Mouse (Mus musculus) limb, embryonic 11.5 days (tissue): ENCODE measurements around the gene Ulk3. TPM values are rescaled to one million over a fixed set of nuclear protein-coding genes. Genes with fewer than 3 reads are reported as not detected.

Experiments
- ATAC-seq: fragments of 200-750 bp; cut with Nextera tagmentation; 2 replicates; pipeline ENCODE4 v1.8.0; 2017; ENCODE audit warnings: low read depth; ENCODE audit not compliant: insufficient number of reproducible peaks, low FRiP score, low TSS enrichment
- DNase-seq: peaks from one replicate; pipeline ENCODE4 v3.0.0-alpha.2; 2015; ENCODE audit warnings: low spot score
- H3K27ac ChIP-seq: fragments of 300-500 bp; sonication (generic); replicated peaks from 2 replicates; pipeline ENCODE4 v1.5.1; 2014; ENCODE audit warnings: low read depth, mild to moderate bottlenecking, low read length
- H3K27me3 ChIP-seq: fragments of 300-500 bp; sonication (generic); 2 replicates; pipeline ENCODE4 v1.6.1; 2014; ENCODE audit warnings: mild to moderate bottlenecking, low read length, mixed read lengths; ENCODE audit not compliant: control insufficient read depth, insufficient read depth
- H3K36me3 ChIP-seq: fragments of 300-500 bp; sonication (generic); 2 replicates; pipeline ENCODE4 v1.6.1; 2014; ENCODE audit warnings: mild to moderate bottlenecking, low read length, moderate library complexity, mixed read lengths; ENCODE audit not compliant: control insufficient read depth, insufficient read depth
- H3K4me1 ChIP-seq: fragments of 300-500 bp; sonication (generic); 2 replicates; pipeline ENCODE4 v1.6.1; 2014; ENCODE audit warnings: low read length, mixed read lengths; ENCODE audit not compliant: control insufficient read depth, insufficient read depth
- H3K4me2 ChIP-seq: fragments of 300-500 bp; sonication (generic); 2 replicates; pipeline ENCODE4 v1.6.1; 2014; ENCODE audit warnings: low read depth, mild to moderate bottlenecking, moderate library complexity; ENCODE audit not compliant: severe bottlenecking
- H3K4me3 ChIP-seq: fragments of 300-500 bp; sonication (generic); 2 replicates; pipeline ENCODE4 v1.5.1; 2014; ENCODE audit warnings: low read depth, low read length
- H3K9ac ChIP-seq: fragments of 300-500 bp; sonication (generic); 2 replicates; pipeline ENCODE4 v1.6.1; 2014; ENCODE audit warnings: mild to moderate bottlenecking, low read length
- H3K9me3 ChIP-seq: fragments of 300-500 bp; sonication (generic); 2 replicates; pipeline ENCODE4 v1.6.1; 2016; ENCODE audit warnings: low read length; ENCODE audit not compliant: control insufficient read depth
- WGBS: fragments of 180-500 bp; shearing (Covaris S2); extraction: QIAGEN DNeasy Blood & Tissue Kit; methylation state at CpG from one replicate; pipeline ENCODE4 v1.1.7; 2014; 5-methylcytosine and 5-hydroxymethylcytosine counted together
- polyA plus RNA-seq: library from polyadenylated mRNA; unstranded; fragments of >200 nt; fragmentation: Nextera tagmentation; extraction: Ambion mirVana; gene quantifications from 2 replicates; pipeline ENCODE4 v1.2.1, GENCODE M21; 2014

Gene Ulk3
- polyA plus RNA-seq, 1 experiment from 2014 or later = 9.8 TPM

DNA sequence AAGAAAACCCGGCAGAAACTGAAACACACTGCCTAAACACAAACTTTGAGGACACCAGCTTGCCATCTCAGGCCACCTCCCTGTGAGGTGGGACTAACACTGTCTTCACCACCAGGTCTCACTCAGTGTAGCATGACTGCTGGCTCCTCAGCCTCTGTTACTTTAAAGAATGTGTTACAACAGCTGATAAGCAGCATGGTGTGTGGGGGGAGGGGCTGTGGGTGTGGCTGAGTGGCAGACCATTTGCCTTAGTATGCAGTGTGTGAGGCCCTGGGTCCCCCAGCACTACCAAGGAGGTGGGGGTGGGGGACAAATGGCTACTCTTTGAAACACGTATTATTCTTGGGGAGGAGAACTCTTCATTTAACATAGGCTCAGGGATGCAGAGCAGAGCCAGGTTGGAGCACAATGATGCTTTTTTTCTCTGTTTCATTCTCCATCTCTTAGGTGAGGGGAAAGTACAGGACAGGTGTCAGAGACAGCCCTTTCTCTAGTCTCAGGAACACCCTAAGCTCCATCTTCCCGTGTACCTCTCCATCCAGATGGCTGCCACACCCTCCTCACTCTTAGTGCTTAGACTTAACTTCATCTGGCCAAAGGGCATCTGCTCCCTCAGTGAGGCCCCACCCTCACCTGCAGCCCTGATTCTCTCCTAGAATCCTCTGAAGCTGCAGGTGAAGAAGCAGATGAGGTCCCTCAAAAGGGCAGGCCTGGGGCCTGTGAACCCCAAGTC is 11.5 kb downstream of the Ulk3 start:
- WGBS = 3% methylated on average over 3 of the region's 3 CpGs
- DNase-seq = peak; percentile 38
- Histone ChIP-seq H3K27me3 (no peaks in the 10 kb centered on the region), H3K9ac (no peak overlapping the region), H3K27ac (no peak overlapping the region), H3K36me3 (no peaks in the 10 kb centered on the region), H3K4me1 (peaks cover 3% of the 10 kb centered on the region; the same call in 1 of the 2 replicates), H3K4me3 (no peak overlapping the region), H3K4me2 (no peak overlapping the region), H3K9me3 (no peaks in the 10 kb centered on the region)
- ATAC-seq = no peak

- Histone ChIP-seq H3K36me3 (no peaks in the 10 kb centered on the region), H3K9ac (no peak overlapping the region), H3K27ac (no peak overlapping the region), H3K9me3 (no peaks in the 10 kb centered on the region), H3K4me2 (no peak overlapping the region), H3K4me3 (no peak overlapping the region), H3K27me3 (no peaks in the 10 kb centered on the region), H3K4me1 (peaks cover 3% of the 10 kb centered on the region; the same call in 1 of the 2 replicates)
- 67% methylated on average over 2 of the region's 2 CpGs for WGBS
- ATAC-seq (no peak), DNase-seq (no peak)
Observed at GRCm38 (mm10) chr9:57601353-57601706, 12.1 kb downstream of the Ulk3 start.

DNA sequence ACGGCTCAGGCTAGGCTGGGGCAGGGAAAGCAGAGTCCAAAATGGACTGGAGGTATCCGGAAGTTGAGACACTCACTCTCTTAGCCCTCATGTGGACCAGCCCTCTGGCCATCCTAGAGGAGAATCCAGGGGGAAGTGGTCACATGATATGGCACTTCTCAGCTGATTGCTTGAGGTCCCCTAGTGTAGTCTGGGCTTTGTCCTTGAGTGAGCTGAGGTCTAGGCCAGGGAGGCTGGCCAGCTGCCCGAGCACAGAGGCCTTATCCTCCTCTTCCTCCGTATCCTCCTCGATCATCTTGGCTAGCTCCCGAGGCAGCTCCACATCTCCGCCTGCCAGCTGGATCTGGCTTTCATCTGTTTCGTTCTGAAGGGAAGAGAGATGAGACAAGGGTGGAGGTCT is 12.8 kb downstream of the Ulk3 start:
- Histone ChIP-seq H3K9ac (no peak overlapping the region), H3K4me2 (no peak overlapping the region), H3K4me3 (no peak overlapping the region), H3K36me3 (no peaks in the 10 kb centered on the region), H3K27me3 (no peaks in the 10 kb centered on the region), H3K4me1 (peaks cover 3% of the 10 kb centered on the region; the same call in 1 of the 2 replicates), H3K27ac (no peak overlapping the region), H3K9me3 (no peaks in the 10 kb centered on the region)
- no peak for DNase-seq
- ATAC-seq = no peak
- WGBS = 63% methylated on average over 8 of the region's 8 CpGs

- Histone ChIP-seq H3K4me3 (no peak overlapping the region), H3K9me3 (no peaks in the 10 kb centered on the region), H3K4me2 (no peak overlapping the region), H3K9ac (no peak overlapping the region), H3K27ac (no peak overlapping the region), H3K36me3 (no peaks in the 10 kb centered on the region), H3K27me3 (no peaks in the 10 kb centered on the region), H3K4me1 (peaks cover 3% of the 10 kb centered on the region; the same call in 1 of the 2 replicates)
- WGBS = 81% methylated on average over 4 of the region's 4 CpGs
- ATAC-seq (no peak), DNase-seq (no peak)
Observed at GRCm38 (mm10) chr9:57604875-57605274, 15.6 kb downstream of the Ulk3 start.

- no peaks in the 10 kb centered on the region for H3K36me3 ChIP-seq
- no peaks in the 10 kb centered on the region for H3K9me3 ChIP-seq
- no peak for DNase-seq
- WGBS = 22% methylated on average over 9 of the region's 9 CpGs
- H3K4me1 ChIP-seq = peaks cover 3% of the 10 kb centered on the region; the same call in 1 of the 2 replicates
- H3K27ac ChIP-seq = no peak overlapping the region
- no peak overlapping the region for H3K9ac ChIP-seq
- H3K4me2 ChIP-seq = no peak overlapping the region
- H3K27me3 ChIP-seq = no peaks in the 10 kb centered on the region
- no peak overlapping the region for H3K4me3 ChIP-seq
- no peak for ATAC-seq
Observed at GRCm38 (mm10) chr9:57605503-57605902, 16.3 kb downstream of the Ulk3 start.

GRCm38 (mm10) chr9:57606139-57606851 is 17.0 kb downstream of the Ulk3 start, which contains the start of gene Cplx3:
Cplx3 (minus strand) TSS chr9:57606281.
- WGBS = 9% methylated on average over 24 of the region's 24 CpGs
- Histone ChIP-seq H3K27me3 (no peaks in the 10 kb centered on the region), H3K4me3 (no peak within 1 kb of the TSS)

GRCm38 (mm10) chr9:57609803-57610202 is 20.6 kb downstream of the Ulk3 start:
- Histone ChIP-seq H3K4me1 (no peaks in the 10 kb centered on the region; the same call in 1 of the 2 replicates), H3K36me3 (no peaks in the 10 kb centered on the region), H3K4me3 (no peak overlapping the region), H3K27ac (no peak overlapping the region), H3K9ac (no peak overlapping the region), H3K4me2 (no peak overlapping the region), H3K27me3 (no peaks in the 10 kb centered on the region), H3K9me3 (no peaks in the 10 kb centered on the region)
- no peak for ATAC-seq
- DNase-seq = no peak
- WGBS = 54% methylated on average over 3 of the region's 3 CpGs

More at GRCm38 (mm10) chr9:57606139-57606851, 17.0 kb downstream of the Ulk3 start, which contains the start of gene Cplx3:
- Histone ChIP-seq H3K4me1 (no peaks in the 10 kb centered on the region; the same call in 1 of the 2 replicates), H3K36me3 (no peaks in the 10 kb centered on the region), H3K4me2 (no peak within 1 kb of the TSS), H3K9ac (no peak within 1 kb of the TSS), H3K9me3 (no peaks in the 10 kb centered on the region), H3K27ac (no peak within 1 kb of the TSS)
- DNase-seq = peak; percentile 89
- ATAC-seq = peak; percentile 76; the same call in 1 of the 2 replicates

GRCm38 (mm10) chr9:57610359-57610826 is 21.1 kb downstream of the Ulk3 start:
- ATAC-seq = no peak
- no peak overlapping the region for H3K27ac ChIP-seq

More at GRCm38 (mm10) chr9:57610359-57610826, 21.1 kb downstream of the Ulk3 start:
- no peak for DNase-seq
- Histone ChIP-seq H3K4me1 (no peaks in the 10 kb centered on the region; the same call in 1 of the 2 replicates), H3K9ac (no peak overlapping the region), H3K4me3 (no peak overlapping the region), H3K27me3 (no peaks in the 10 kb centered on the region), H3K4me2 (no peak overlapping the region), H3K36me3 (no peaks in the 10 kb centered on the region), H3K9me3 (no peaks in the 10 kb centered on the region)
- 59% methylated on average over 3 of the region's 3 CpGs for WGBS
